Mouse (Mus musculus): Measurements from ENCODE around the gene Car7. TPM values are rescaled to one million over a fixed set of nuclear protein-coding genes. Genes with fewer than 3 reads are reported as not detected.

Car7 gene
- polyA plus RNA-seq, 1 experiment from 2014 or later: 2.3 TPM

DNA sequence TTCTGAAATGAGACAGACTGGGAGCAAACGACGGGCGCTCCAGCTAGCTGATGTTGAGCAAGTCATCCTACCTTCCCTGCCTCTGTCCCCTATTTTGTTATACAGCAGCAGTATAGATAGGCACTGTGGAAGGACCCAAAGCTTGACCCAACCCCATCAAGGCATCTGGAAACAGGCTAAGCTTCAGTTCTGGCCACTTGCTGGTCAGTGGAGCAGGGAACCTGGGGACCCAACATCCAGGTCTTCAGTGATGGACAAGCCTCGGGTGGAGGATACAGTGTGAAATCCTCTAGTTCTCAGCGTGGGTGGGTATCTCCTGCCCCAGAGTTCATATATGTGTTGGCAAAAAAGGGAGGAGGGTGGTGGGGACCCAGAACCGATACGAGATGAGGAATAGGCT is 5.7 kb downstream of the Car7 start:
- Histone ChIP-seq H3K36me3 (no peaks in the 10 kb centered on the region), H3K4me2 (peak overlapping the region; percentile 72), H3K4me3 (peak overlapping the region; percentile 55), H3K27me3 (replicated peaks) (peaks cover 72% of the 10 kb centered on the region), H3K9ac (no peak overlapping the region), H3K27ac (no peak overlapping the region), H3K4me1 (peaks cover 24% of the 10 kb centered on the region), H3K9me3 (replicated peaks) (no peaks in the 10 kb centered on the region)
- 28% methylated on average over 7 of the region's 7 CpGs for WGBS (ENCODE audit: insufficient replicate concordance)
- 0 out of 2 replicates have a peak, but pooled peaks have one; percentile 5 for ATAC-seq

DNA sequence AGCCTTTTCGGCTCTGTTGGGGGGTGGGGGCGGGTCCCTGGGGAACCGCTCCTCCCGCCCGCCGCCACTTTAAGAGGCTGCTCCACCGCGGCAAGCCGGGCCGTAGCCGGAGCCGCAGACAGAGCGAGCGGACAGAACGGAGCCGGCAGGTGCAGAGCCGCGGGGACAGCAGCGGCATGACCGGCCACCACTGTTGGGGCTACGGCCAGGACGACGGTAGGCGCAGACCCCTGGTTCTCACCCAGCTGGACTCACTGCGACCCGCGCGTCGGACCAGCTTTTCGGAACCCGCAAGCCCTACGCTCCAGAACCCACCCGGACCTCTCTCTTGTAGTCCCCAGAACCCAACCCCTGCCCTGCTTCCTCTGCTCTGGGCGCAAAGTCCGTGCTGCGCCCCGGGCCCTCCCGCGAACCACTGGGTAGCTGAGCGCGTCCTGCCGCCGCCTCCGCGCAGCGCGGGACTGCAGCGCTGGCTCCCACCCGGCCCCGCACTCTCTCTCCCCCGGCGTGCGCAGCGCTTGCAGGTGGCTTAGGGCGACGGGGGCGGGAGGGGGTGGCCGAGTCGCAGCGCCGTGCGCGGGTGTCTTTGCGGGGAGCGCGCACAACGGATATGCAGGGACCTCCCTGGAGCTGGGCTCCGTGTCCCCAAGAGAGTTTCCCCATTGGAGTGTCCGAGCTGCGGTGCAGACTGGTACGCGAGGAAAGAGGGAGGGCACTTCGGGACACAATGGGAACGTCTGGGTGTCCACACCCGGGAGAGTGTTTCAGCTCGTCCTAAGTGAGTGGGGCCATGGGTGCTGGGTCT is 6.4 kb downstream of the Car7 start:
- H3K4me3 ChIP-seq: peak overlapping the region; percentile 55
- H3K27me3 ChIP-seq (replicated peaks): peaks cover 72% of the 10 kb centered on the region
- ATAC-seq: peak; percentile 21; the same call in 1 of the 2 replicates
- no peak overlapping the region for H3K27ac ChIP-seq
- under 1% methylated on average over 76 of the region's 76 CpGs for WGBS (ENCODE audit: insufficient replicate concordance)
- peaks cover 17% of the 10 kb centered on the region for H3K4me1 ChIP-seq
- peak overlapping the region; percentile 22 for H3K9ac ChIP-seq
- no peaks in the 10 kb centered on the region for H3K36me3 ChIP-seq
- no peaks in the 10 kb centered on the region for H3K9me3 ChIP-seq (replicated peaks)
- H3K4me2 ChIP-seq: peak overlapping the region; percentile 72

DNA sequence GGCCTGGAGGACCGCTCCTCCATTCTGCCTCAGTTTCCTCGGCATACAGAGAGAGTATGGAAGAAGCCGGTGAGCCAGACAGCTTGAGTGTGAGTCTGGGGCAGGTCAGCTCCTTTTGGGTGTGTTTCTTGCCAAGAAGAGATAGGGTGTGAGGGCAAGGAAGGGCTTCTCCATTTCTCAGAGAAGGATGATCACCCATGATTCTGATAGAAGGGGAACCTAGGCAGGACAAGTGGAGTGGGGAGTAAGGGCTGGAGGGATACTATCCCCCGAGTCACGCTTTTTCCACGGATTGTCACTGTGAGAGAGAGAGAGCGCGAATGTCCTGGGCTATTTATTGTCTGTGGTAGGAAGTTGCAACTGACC is 7.0 kb downstream of the Car7 start:
- Histone ChIP-seq H3K4me1 (peaks cover 15% of the 10 kb centered on the region), H3K9me3 (replicated peaks) (no peaks in the 10 kb centered on the region), H3K9ac (no peak overlapping the region), H3K27ac (no peak overlapping the region), H3K27me3 (replicated peaks) (peaks cover 75% of the 10 kb centered on the region), H3K4me2 (peak overlapping the region; percentile 72), H3K4me3 (peak overlapping the region; percentile 55), H3K36me3 (no peaks in the 10 kb centered on the region)
- WGBS (ENCODE audit: insufficient replicate concordance): 13% methylated on average over 8 of the region's 8 CpGs
- ATAC-seq: no peak

DNA sequence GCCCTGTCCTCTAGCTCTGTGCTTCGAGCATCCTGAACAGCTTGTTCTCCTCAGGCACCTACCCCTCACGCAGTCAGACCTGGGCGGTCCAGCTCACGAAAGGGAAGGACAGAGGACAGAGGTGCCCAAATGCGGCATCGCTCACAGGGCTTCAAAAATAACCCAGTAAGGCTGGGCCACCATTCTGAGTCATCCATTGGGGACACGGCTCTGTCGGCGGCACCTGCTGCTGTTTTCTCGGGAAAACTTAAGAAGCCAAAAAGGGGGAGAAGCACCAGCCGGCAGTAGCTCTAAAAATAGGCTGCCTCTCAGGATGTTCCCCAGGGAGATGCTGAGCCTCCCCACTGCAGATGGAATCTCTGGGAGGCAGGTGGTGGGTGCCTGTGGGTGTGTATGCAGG is 7.7 kb downstream of the Car7 start:
- Histone ChIP-seq H3K9ac (no peak overlapping the region), H3K4me1 (peaks cover 15% of the 10 kb centered on the region), H3K27me3 (replicated peaks) (peaks cover 75% of the 10 kb centered on the region), H3K27ac (no peak overlapping the region), H3K4me3 (no peak overlapping the region), H3K36me3 (no peaks in the 10 kb centered on the region), H3K9me3 (replicated peaks) (no peaks in the 10 kb centered on the region), H3K4me2 (no peak overlapping the region)
- 22% methylated on average over 11 of the region's 11 CpGs for WGBS (ENCODE audit: insufficient replicate concordance)
- ATAC-seq: no peak

DNA sequence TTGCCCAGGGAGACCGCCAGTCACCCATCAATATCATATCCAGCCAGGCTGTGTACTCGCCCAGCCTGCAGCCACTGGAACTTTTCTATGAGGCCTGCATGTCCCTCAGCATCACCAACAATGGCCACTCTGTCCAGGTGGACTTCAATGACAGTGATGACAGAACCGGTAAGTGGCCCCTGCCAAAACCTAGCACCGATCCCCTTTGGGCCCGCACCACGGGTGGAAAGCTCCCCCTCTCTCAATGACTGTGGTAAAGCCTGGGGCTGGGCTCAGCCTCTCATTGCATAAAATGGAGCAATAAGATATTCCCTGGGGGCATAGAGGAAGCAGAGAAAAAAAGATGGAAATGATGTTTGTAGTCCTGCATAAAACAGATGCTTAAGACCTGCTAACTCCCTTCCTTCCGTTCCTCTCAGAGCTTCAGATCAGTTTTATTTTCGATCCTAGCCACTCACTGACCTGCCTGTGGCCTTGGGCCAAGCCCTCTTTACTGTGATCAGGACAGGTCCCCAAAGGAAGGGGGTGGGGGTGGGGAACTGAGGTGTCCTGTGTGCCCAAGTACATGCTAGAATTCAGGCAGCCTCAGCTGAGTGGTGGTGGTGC is 9.1 kb downstream of the Car7 start:
- Histone ChIP-seq H3K27ac (no peak overlapping the region), H3K9ac (no peak overlapping the region), H3K36me3 (no peaks in the 10 kb centered on the region), H3K9me3 (replicated peaks) (no peaks in the 10 kb centered on the region), H3K4me2 (no peak overlapping the region), H3K4me3 (no peak overlapping the region), H3K27me3 (replicated peaks) (peaks cover 68% of the 10 kb centered on the region), H3K4me1 (peaks cover 15% of the 10 kb centered on the region)
- WGBS (ENCODE audit: insufficient replicate concordance): 71% methylated on average over 8 of the region's 8 CpGs
- no peak for ATAC-seq

DNA sequence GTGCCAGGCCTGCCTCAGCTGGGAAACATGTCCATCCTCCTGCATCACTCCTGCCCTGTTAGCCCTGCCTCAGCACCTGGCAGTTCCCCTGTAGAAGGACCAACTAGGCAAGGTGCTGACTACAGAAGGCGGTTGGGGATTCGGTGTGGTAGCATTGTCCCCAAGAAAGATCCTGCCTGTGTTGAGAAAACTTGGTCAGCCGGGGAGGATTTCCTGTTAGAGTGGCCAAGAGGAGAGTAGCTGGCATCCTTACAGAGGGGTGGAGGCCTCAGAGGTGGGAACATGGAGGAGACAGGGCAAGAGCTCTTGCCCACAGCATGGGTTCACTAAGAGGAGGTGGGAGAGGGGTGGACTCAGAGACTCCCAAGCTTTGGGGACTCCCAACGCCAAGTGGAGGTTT is 20.7 kb downstream of the Car7 start:
- no peak overlapping the region for H3K4me3 ChIP-seq
- no peak overlapping the region for H3K27ac ChIP-seq
- 71% methylated on average over 4 of the region's 4 CpGs for WGBS (ENCODE audit: insufficient replicate concordance)
- H3K4me2 ChIP-seq: no peak overlapping the region
- H3K9me3 ChIP-seq (replicated peaks): no peaks in the 10 kb centered on the region
- peaks cover 32% of the 10 kb centered on the region for H3K27me3 ChIP-seq (replicated peaks)
- no peak overlapping the region for H3K9ac ChIP-seq
- no peaks in the 10 kb centered on the region for H3K4me1 ChIP-seq
- no peaks in the 10 kb centered on the region for H3K36me3 ChIP-seq
- no peak for ATAC-seq

DNA sequence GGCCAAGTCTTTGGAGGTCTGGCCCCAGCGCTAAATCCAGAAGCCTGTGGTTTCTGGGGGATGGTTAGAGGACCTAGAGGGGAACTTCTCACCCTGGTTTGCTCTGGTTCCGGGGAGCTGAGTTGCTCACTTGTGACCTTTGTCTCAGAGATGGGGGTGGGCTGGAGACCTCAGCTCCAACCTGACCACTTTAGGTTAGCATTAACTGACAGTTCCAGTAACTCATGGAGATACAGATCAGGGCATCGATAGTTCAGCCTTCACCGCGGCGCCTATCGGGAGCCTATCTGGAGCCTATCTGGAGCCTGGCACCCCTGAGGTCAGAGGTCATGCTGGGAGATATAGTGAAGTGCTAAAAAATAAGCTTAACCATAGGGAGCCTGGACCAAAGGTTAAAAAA is 22.7 kb downstream of the Car7 start:
- H3K4me1 ChIP-seq: no peaks in the 10 kb centered on the region
- WGBS (ENCODE audit: insufficient replicate concordance): 40% methylated on average over 7 of the region's 7 CpGs
- no peak overlapping the region for H3K4me3 ChIP-seq
- H3K36me3 ChIP-seq: no peaks in the 10 kb centered on the region
- H3K9me3 ChIP-seq (replicated peaks): no peaks in the 10 kb centered on the region
- no peak overlapping the region for H3K4me2 ChIP-seq
- peaks cover 32% of the 10 kb centered on the region for H3K27me3 ChIP-seq (replicated peaks)
- no peak overlapping the region for H3K27ac ChIP-seq
- no peak overlapping the region for H3K9ac ChIP-seq
- peak; percentile 60; the same call in 1 of the 2 replicates for ATAC-seq

DNA sequence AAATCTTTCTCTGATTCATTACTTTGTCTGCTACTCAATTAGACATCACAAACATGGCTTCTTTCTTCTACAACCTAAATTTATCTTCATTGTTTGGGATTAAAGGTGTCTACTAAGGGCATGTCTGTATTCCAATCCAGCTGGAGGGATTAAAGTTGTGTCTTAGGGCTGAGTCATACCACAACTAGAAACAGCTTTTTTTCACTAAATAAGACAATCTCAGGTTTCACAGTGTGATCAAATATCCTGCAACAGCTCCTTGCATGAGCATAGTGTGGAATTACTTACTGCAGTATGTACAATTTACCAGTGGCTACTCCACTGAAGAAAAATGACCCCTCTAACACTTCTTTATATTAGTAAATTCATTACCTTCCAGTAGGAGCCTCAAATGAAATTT is 26.2 kb downstream of the Car7 start:
- H3K4me2 ChIP-seq: no peak overlapping the region
- H3K9me3 ChIP-seq (replicated peaks): no peaks in the 10 kb centered on the region
- no peak for ATAC-seq
- 0 out of 2 replicates have a peak, but pooled peaks cover 5% of the 10 kb centered on the region for H3K4me1 ChIP-seq
- peaks cover 10% of the 10 kb centered on the region for H3K27me3 ChIP-seq (replicated peaks)
- no peak overlapping the region for H3K27ac ChIP-seq
- H3K4me3 ChIP-seq: no peak overlapping the region
- H3K36me3 ChIP-seq: no peaks in the 10 kb centered on the region
- H3K9ac ChIP-seq: no peak overlapping the region

DNA sequence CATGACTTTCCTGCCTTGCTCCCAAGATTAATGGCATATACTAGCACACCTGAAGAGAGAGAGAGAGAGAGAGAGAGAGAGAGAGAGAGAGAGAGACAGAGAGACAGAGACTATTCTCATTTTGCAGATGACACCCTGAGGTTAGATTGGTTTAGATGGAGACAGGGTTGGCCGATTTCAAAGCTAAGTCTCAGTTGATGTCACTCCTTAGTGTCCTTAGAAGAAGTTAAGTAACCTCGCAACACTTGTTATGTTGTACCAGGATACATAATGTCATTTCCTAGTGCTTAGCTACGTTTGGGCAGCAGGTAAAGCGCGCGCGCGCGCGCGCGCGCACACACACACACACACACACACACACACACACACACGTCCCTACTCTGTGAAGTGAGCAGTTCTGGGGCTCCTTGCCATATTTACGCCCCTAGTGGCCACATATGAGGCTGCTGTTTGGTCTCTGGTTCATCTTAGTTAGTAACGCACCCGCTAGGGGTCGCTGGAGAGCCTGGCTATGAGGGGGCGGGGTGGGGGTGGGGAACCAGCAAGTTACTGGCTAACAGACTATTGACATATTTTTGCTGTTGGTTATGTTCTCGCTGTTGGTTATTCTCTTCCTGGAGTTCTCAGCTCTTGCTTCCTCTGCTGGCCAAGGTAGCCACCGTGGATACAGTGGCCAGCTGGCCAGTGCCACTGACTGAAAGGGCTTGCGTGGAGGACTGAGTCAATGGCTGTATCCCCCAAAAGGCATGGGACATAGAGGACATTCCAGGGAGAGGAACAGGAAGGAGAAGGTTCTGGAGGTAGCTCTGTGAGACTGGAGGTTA is 30.4 kb downstream of the Car7 start:
- 14% methylated on average over 22 of the region's 22 CpGs for WGBS (ENCODE audit: insufficient replicate concordance)
- no peaks in the 10 kb centered on the region for H3K9me3 ChIP-seq (replicated peaks)
- no peak overlapping the region for H3K9ac ChIP-seq
- 0 out of 2 replicates have a peak, but pooled peaks cover 5% of the 10 kb centered on the region for H3K4me1 ChIP-seq
- H3K4me2 ChIP-seq: peak overlapping the region; percentile 47
- ATAC-seq: peak; percentile 88
- H3K27me3 ChIP-seq (replicated peaks): no peaks in the 10 kb centered on the region
- H3K4me3 ChIP-seq: no peak overlapping the region
- no peaks in the 10 kb centered on the region for H3K36me3 ChIP-seq
- H3K27ac ChIP-seq: no peak overlapping the region

DNA sequence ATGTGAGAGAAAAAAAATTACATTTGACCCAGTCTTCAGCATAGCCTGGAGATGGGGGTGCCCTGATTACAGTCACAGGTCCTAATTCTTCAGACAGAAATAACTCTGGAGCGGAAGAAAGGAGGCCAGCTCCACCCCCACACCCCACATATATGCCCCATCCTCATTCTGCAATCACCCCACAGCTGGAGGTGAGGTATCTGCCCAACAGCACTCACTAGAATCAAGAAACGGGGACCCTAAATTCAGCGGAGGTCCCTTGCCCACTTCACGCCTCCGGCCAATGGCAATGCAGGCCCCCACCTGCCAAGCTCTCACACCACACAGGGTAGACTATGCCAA is 30.9 kb downstream of the Car7 start:
- Histone ChIP-seq H3K27me3 (replicated peaks) (no peaks in the 10 kb centered on the region), H3K4me2 (no peak overlapping the region), H3K9ac (no peak overlapping the region), H3K36me3 (no peaks in the 10 kb centered on the region), H3K9me3 (replicated peaks) (no peaks in the 10 kb centered on the region), H3K4me3 (no peak overlapping the region), H3K27ac (no peak overlapping the region), H3K4me1 (peaks cover 7% of the 10 kb centered on the region)
- peak; percentile 14 for ATAC-seq
- WGBS (ENCODE audit: insufficient replicate concordance): 73% methylated on average over 5 of the region's 5 CpGs

DNA sequence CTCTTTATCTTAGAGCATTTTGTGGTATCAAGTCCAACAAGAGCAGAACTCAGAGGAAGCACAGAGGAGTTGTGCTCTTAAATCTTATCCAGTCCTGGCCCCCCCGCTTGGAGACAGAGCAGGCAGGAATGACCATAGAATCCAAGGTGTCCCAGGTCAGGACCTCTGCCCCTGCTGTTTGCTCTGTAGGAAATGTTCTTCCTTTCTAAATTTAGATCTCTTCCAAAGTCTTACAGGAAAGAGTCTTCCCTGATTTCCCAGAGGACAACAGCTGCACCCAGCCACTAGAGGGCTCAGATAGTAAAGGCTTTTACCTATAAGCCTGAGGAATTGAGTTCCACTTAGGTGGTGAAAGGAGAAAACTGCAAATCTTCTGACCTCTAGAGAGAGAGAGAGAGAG is 35.1 kb downstream of the Car7 start:
- Histone ChIP-seq H3K4me3 (no peak overlapping the region), H3K9ac (no peak overlapping the region), H3K9me3 (replicated peaks) (no peaks in the 10 kb centered on the region), H3K36me3 (no peaks in the 10 kb centered on the region), H3K27me3 (replicated peaks) (0 out of 2 replicates have a peak, but pooled peaks cover 4% of the 10 kb centered on the region), H3K4me2 (no peak overlapping the region), H3K27ac (no peak overlapping the region), H3K4me1 (peaks cover 16% of the 10 kb centered on the region)
- WGBS (ENCODE audit: insufficient replicate concordance): 53% methylated on average over 1 of the region's 1 CpGs
- no peak for ATAC-seq

Data from liver, embryonic 12.5 days (tissue).